Mouse (Mus musculus): Measurements from ENCODE around the gene Elof1. TPM values are rescaled to one million over a fixed set of nuclear protein-coding genes. Genes with fewer than 3 reads are reported as not detected.

Gene Elof1
- polyA plus RNA-seq, 1 experiment from 2014 or later, result 177 TPM

- Histone ChIP-seq H3K4me2 (replicated peaks) (no peak overlapping the region), H3K9ac (no peak overlapping the region), H3K9me3 (replicated peaks) (no peaks in the 10 kb centered on the region), H3K4me1 (peaks cover 10% of the 10 kb centered on the region), H3K27ac (no peak overlapping the region), H3K36me3 (no peaks in the 10 kb centered on the region), H3K27me3 (peaks cover 47% of the 10 kb centered on the region), H3K4me3 (no peak overlapping the region)
- ATAC-seq (ENCODE audit: low FRiP score), result no peak
- WGBS, result 80% methylated on average over 9 of the region's 9 CpGs
Observed at GRCm38 (mm10) chr9:22134988-22135643, 18.1 kb upstream of the Elof1 start.

DNA sequence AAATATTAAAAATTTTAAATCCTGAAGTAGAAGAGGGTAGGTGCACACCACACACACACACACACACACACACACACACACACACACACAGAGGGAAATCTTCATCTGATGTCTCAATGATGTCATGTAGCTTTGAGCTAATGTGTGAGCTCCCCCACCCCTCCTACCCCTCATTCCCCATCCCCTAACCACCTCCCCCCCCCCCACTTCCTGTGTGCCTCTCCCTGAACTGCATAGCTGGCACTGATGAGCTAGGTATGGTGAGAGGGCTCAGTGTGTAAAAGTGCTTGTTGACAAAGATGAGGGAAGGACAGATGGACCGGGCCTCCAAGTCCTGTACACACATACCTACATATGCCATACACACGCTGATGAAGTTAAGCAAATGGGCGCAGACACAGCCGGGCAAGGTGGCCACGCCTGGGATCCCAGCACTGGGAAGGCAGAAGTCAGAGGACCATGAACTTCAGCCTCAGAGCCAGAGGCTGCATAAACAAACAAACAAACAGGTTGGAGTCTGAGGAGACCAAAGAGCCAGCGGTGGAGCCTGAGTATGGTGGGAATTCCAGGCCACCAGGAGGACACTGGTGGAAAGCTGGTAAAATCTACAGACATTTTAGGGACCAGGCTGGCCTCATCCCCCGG, 17.4 kb upstream of the Elof1 start:
- H3K9ac ChIP-seq, result no peak overlapping the region
- no peak overlapping the region for H3K27ac ChIP-seq
- H3K4me3 ChIP-seq, result no peak overlapping the region
- no peak overlapping the region for H3K4me2 ChIP-seq (replicated peaks)
- H3K27me3 ChIP-seq, result peaks cover 47% of the 10 kb centered on the region
- H3K9me3 ChIP-seq (replicated peaks), result no peaks in the 10 kb centered on the region
- WGBS, result 85% methylated on average over 7 of the region's 7 CpGs
- peaks cover 10% of the 10 kb centered on the region for H3K4me1 ChIP-seq
- no peak for ATAC-seq (ENCODE audit: low FRiP score)
- no peaks in the 10 kb centered on the region for H3K36me3 ChIP-seq

- H3K4me2 ChIP-seq (replicated peaks), result peak overlapping the region; percentile 45
- no peak for ATAC-seq (ENCODE audit: low FRiP score)
- peaks cover 8% of the 10 kb centered on the region for H3K4me1 ChIP-seq
- peaks cover 47% of the 10 kb centered on the region for H3K27me3 ChIP-seq
- H3K4me3 ChIP-seq, result no peak overlapping the region
- H3K27ac ChIP-seq, result no peak overlapping the region
- WGBS, result 42% methylated on average over 11 of the region's 11 CpGs
- H3K9me3 ChIP-seq (replicated peaks), result no peaks in the 10 kb centered on the region
- H3K36me3 ChIP-seq, result no peaks in the 10 kb centered on the region
- H3K9ac ChIP-seq, result no peak overlapping the region
Observed at GRCm38 (mm10) chr9:22132220-22132619, 15.2 kb upstream of the Elof1 start.

- no peaks in the 10 kb centered on the region for H3K36me3 ChIP-seq
- peak overlapping the region; percentile 45; the same call in 1 of the 2 replicates for H3K9ac ChIP-seq
- peaks cover 42% of the 10 kb centered on the region for H3K27me3 ChIP-seq
- no peaks in the 10 kb centered on the region for H3K9me3 ChIP-seq (replicated peaks)
- H3K4me3 ChIP-seq, result peak overlapping the region; percentile 21
- peak overlapping the region; percentile 45 for H3K4me2 ChIP-seq (replicated peaks)
- ATAC-seq (ENCODE audit: low FRiP score), result no peak
- peaks cover 5% of the 10 kb centered on the region; the same call in 1 of the 2 replicates for H3K4me1 ChIP-seq
- WGBS, result 2% methylated on average over 35 of the region's 35 CpGs
- no peak overlapping the region for H3K27ac ChIP-seq
Observed at GRCm38 (mm10) chr9:22131226-22131981, 14.4 kb upstream of the Elof1 start.

- no peak overlapping the region for H3K9ac ChIP-seq
- ATAC-seq (ENCODE audit: low FRiP score), result no peak
Observed at GRCm38 (mm10) chr9:22125246-22126027, 8.5 kb upstream of the Elof1 start.

DNA sequence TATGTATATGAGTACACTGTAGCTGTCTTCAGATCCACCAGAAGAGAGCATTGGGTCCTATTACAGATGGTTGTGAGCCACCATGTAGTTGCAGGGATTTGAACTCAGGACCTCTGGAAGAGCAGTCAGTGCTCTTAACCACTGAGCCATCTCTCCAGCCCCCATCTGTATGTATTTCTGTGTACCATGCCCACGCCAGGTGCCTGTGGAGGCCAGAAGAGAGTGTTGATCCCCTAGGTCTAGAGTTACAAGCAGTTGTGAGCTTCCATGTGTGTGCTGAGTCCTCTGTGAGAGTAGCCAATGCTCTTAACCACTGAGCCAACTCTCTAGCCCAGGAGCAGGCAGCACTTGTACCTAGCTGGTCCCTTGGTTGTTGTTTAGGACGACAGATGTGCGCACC, 7.2 kb upstream of the Elof1 start:
- H3K9ac ChIP-seq, result no peak overlapping the region
- no peaks in the 10 kb centered on the region for H3K27me3 ChIP-seq
- 88% methylated on average over 3 of the region's 3 CpGs for WGBS
- no peaks in the 10 kb centered on the region for H3K4me1 ChIP-seq
- no peak overlapping the region for H3K4me3 ChIP-seq
- H3K9me3 ChIP-seq (replicated peaks), result no peaks in the 10 kb centered on the region
- H3K27ac ChIP-seq, result no peak overlapping the region
- H3K4me2 ChIP-seq (replicated peaks), result no peak overlapping the region
- no peak for ATAC-seq (ENCODE audit: low FRiP score)
- no peaks in the 10 kb centered on the region for H3K36me3 ChIP-seq

More at GRCm38 (mm10) chr9:22125246-22126027, 8.5 kb upstream of the Elof1 start:
- Histone ChIP-seq H3K9me3 (replicated peaks) (no peaks in the 10 kb centered on the region), H3K27me3 (peaks cover 2% of the 10 kb centered on the region), H3K36me3 (no peaks in the 10 kb centered on the region), H3K4me2 (replicated peaks) (no peak overlapping the region), H3K4me3 (no peak overlapping the region), H3K27ac (no peak overlapping the region), H3K4me1 (no peaks in the 10 kb centered on the region)
- WGBS, result 92% methylated on average over 15 of the region's 15 CpGs

DNA sequence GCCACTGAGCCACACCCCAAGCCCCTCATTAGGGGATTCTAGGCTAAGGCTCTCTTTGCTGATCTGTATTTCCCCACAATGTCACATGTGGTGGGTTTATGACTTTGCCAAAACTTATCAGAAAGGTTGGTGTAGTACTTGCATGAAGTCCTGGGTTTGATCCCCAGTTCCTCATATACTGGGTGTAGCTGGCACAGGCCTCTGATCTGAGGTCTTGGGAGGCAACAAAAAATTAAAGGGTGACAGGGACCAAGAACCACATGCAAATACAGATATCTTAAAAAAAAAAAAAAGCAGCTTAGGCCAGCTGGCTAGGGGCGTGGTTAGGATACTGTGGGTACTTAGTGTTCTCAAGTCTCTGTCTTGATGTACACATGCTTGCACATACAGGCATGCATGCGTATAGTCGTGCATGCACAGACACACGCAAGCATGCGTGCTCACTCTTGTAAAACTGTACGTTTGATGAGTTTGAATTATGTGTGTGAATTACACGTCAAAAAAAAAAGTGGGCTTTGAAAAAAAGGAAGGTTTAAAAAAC, 6.2 kb upstream of the Elof1 start:
- H3K4me1 ChIP-seq, result no peaks in the 10 kb centered on the region
- H3K36me3 ChIP-seq, result no peaks in the 10 kb centered on the region
- no peak overlapping the region for H3K4me2 ChIP-seq (replicated peaks)
- H3K4me3 ChIP-seq, result no peak overlapping the region
- 89% methylated on average over 7 of the region's 7 CpGs for WGBS
- H3K9ac ChIP-seq, result no peak overlapping the region
- no peaks in the 10 kb centered on the region for H3K27me3 ChIP-seq
- H3K27ac ChIP-seq, result no peak overlapping the region
- no peaks in the 10 kb centered on the region for H3K9me3 ChIP-seq (replicated peaks)
- no peak for ATAC-seq (ENCODE audit: low FRiP score)

GRCm38 (mm10) chr9:22122005-22122404, 5.0 kb upstream of the Elof1 start:
- ATAC-seq (ENCODE audit: low FRiP score), result no peak
- Histone ChIP-seq H3K9me3 (replicated peaks) (no peaks in the 10 kb centered on the region), H3K4me3 (no peak overlapping the region), H3K9ac (no peak overlapping the region), H3K4me2 (replicated peaks) (no peak overlapping the region), H3K4me1 (peaks cover 4% of the 10 kb centered on the region), H3K27me3 (no peaks in the 10 kb centered on the region), H3K36me3 (no peaks in the 10 kb centered on the region), H3K27ac (no peak overlapping the region)
- WGBS, result 72% methylated on average over 3 of the region's 3 CpGs

DNA sequence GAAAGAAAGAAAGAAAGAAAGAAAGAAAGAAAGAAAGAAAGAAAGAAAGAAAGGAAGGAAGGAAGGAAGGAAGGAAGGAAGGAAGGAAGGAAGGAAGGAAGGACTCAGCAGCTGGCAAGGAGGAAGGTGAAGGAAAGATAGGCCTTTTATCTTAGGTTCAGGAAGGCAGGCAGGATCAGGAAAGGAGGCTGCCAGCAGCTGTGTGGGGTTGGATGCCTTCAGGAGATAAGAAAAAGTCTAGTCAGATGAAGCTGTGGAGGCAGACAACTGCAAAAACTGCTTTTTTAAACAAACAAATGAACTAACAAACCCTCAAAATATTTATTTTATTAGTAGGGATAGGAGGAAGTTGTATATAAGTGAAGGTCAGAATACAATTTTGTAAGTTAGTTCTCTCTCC, 4.6 kb upstream of the Elof1 start:
- Histone ChIP-seq H3K9me3 (replicated peaks) (no peaks in the 10 kb centered on the region), H3K27me3 (no peaks in the 10 kb centered on the region), H3K4me3 (no peak overlapping the region), H3K4me1 (peaks cover 5% of the 10 kb centered on the region), H3K4me2 (replicated peaks) (no peak overlapping the region), H3K36me3 (no peaks in the 10 kb centered on the region), H3K27ac (no peak overlapping the region), H3K9ac (no peak overlapping the region)
- no peak for ATAC-seq (ENCODE audit: low FRiP score)

- ATAC-seq (ENCODE audit: low FRiP score), result no peak
Observed at GRCm38 (mm10) chr9:22119543-22119942, 2.6 kb upstream of the Elof1 start.

DNA sequence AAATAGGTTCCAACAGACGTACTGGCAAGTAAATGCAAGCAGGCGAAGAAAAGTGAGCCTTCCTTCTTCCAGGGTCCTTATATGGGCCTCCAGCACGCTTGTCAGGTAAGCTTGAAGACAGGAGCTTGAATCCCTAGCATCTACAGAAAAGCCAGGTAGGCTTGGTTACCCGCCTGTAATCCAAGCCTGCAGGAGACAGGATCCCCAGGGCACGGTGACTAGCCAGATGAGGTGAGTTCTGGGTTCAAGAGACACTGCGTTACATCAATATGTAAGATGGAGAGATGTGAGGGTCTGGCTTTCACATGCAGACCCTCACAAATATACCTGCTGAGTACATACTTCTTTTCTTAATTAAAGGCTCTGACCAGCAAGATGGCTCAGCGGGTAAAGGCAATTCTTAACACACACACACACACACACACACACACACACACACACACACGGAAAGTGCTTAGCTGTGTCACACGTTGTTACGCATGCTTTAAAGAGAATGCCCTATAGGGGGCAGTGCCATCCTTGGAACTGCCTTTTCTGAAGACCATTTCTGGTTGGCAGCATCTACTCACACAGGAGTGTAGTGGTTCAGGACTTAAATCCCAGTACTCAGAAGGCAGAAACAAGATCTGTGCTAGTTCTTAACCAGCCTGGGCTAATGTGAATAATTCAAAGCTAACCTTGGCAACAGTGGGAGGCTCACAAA, 933 bp upstream of the Elof1 start:
- no peaks in the 10 kb centered on the region for H3K27me3 ChIP-seq
- no peak overlapping the region for H3K27ac ChIP-seq
- peak overlapping the region; percentile 87 for H3K4me3 ChIP-seq
- 42% methylated on average over 10 of the region's 10 CpGs for WGBS
- H3K9me3 ChIP-seq (replicated peaks), result no peaks in the 10 kb centered on the region
- peak overlapping the region; percentile 84 for H3K4me2 ChIP-seq (replicated peaks)
- H3K36me3 ChIP-seq, result peaks cover 13% of the 10 kb centered on the region
- no peak for ATAC-seq (ENCODE audit: low FRiP score)
- H3K4me1 ChIP-seq, result peaks cover 21% of the 10 kb centered on the region
- H3K9ac ChIP-seq, result peak overlapping the region; percentile 88; the same call in 1 of the 2 replicates

More at GRCm38 (mm10) chr9:22119543-22119942, 2.6 kb upstream of the Elof1 start:
- Histone ChIP-seq H3K9me3 (replicated peaks) (no peaks in the 10 kb centered on the region), H3K4me3 (no peak overlapping the region), H3K4me1 (peaks cover 20% of the 10 kb centered on the region), H3K27me3 (no peaks in the 10 kb centered on the region), H3K36me3 (no peaks in the 10 kb centered on the region), H3K4me2 (replicated peaks) (no peak overlapping the region), H3K27ac (no peak overlapping the region), H3K9ac (no peak overlapping the region)
- 94% methylated on average over 4 of the region's 4 CpGs for WGBS
